Mouse (Mus musculus) neural tube, embryonic 11.5 days (tissue): Measurements from ENCODE around the gene Defb43. TPM values are rescaled to one million over a fixed set of nuclear protein-coding genes. Genes with fewer than 3 reads are reported as not detected.

Source experiments
- ATAC-seq: fragments of 200-750 bp; cut with Nextera tagmentation; 2 replicates; pipeline ENCODE4 v1.8.0; 2017; ENCODE audit warnings: moderate number of reproducible peaks, mild to moderate bottlenecking, moderate TSS enrichment, moderate library complexity; ENCODE audit not compliant: insufficient read depth, low FRiP score, low TSS enrichment
- DNase-seq: peaks from one replicate; pipeline ENCODE4 v3.0.0-alpha.2; 2015; ENCODE audit warnings: low spot score
- H3K27ac ChIP-seq: fragments of 300-500 bp; sonication (generic); 2 replicates; pipeline ENCODE4 v1.5.1; 2014; ENCODE audit warnings: low read depth, mild to moderate bottlenecking, low read length
- H3K27me3 ChIP-seq: fragments of 300-500 bp; sonication (generic); 2 replicates; pipeline ENCODE4 v1.6.1; 2014; ENCODE audit warnings: mild to moderate bottlenecking, low read length, mixed read lengths; ENCODE audit not compliant: control insufficient read depth, insufficient read depth
- H3K36me3 ChIP-seq: fragments of 300-500 bp; sonication (generic); 2 replicates; pipeline ENCODE4 v1.6.1; 2014; ENCODE audit warnings: mild to moderate bottlenecking, low read length, moderate library complexity, mixed read lengths; ENCODE audit not compliant: control insufficient read depth, insufficient read depth
- H3K4me1 ChIP-seq: fragments of 300-500 bp; sonication (generic); 2 replicates; pipeline ENCODE4 v1.6.1; 2014; ENCODE audit warnings: low read length, mixed read lengths; ENCODE audit not compliant: control insufficient read depth, insufficient read depth
- H3K4me2 ChIP-seq: fragments of 300-500 bp; sonication (generic); 2 replicates; pipeline ENCODE4 v1.6.1; 2014; ENCODE audit warnings: low read depth, mild to moderate bottlenecking, moderate library complexity
- H3K4me3 ChIP-seq: fragments of 300-500 bp; sonication (generic); 2 replicates; pipeline ENCODE4 v1.5.1; 2014; ENCODE audit warnings: low read depth, low read length
- H3K9ac ChIP-seq: fragments of 300-500 bp; sonication (generic); 2 replicates; pipeline ENCODE4 v1.6.1; 2014; ENCODE audit warnings: mild to moderate bottlenecking, low read length
- H3K9me3 ChIP-seq: fragments of 300-500 bp; sonication (generic); 2 replicates; pipeline ENCODE4 v1.6.1; 2016; ENCODE audit warnings: low read length; ENCODE audit not compliant: control insufficient read depth
- WGBS: fragments of 180-500 bp; shearing (Covaris S2); extraction: QIAGEN DNeasy Blood & Tissue Kit; methylation state at CpG from one replicate; pipeline ENCODE4 v1.1.7; 2014; 5-methylcytosine and 5-hydroxymethylcytosine counted together
- polyA plus RNA-seq: library from polyadenylated mRNA; unstranded; fragments of >200 nt; fragmentation: Nextera tagmentation; extraction: Ambion mirVana; gene quantifications from 2 replicates; pipeline ENCODE4 v1.2.1, GENCODE M21; 2014

The Defb43 gene
- polyA plus RNA-seq: not detected in 2 replicates

DNA sequence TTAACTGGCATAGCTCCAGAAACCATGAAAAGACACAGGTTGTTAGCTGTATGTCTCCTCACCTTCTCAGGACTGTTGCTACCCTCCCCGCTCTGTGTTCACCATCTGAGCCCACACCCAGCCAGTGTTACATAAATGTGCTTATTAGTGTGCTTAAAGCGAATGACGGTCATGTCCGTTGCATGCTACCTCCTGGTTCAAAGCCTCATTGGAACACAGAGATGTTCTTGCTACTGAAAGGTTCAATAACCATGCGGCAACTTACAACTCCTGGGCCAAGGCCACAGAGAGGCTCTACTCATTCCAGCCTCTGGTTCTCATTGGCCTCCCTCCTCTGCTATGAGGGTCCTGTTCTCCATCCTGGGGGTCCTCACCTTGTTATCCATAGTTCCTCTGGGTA, at the start of gene Defb43:
Gene Defb43 (plus strand): TSS at position 301 of the 400 bp plus-strand sequence.
- DNase-seq (no peak), ATAC-seq (no peak)
- WGBS: 96% methylated on average over 5 of the region's 5 CpGs

DNA sequence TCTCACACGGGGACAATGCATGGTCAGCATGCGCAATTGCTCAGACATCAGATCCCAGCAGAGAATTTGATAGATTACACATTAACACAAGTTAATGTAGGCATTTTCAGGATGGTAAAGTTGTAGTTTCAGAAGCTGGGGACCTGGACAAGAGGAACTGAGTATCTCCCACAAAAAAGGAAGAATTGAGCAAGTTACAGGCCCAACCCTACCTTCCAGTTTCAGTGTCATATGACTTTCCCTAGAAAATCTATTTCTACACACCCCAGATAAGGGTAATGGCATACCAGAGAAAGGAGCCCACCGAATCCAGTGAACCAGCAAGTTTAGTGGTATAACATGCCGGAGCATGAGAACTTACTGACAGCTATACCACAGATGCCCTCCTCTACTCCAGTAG, 47.9 kb upstream of the Defb43 start:
- H3K9ac ChIP-seq: no peak overlapping the region
- H3K4me2 ChIP-seq: no peak overlapping the region
- ATAC-seq (no peak), DNase-seq (no peak)
- no peaks in the 10 kb centered on the region for H3K27me3 ChIP-seq
- no peaks in the 10 kb centered on the region for H3K9me3 ChIP-seq
- H3K27ac ChIP-seq: no peak overlapping the region
- H3K36me3 ChIP-seq: no peaks in the 10 kb centered on the region
- H3K4me3 ChIP-seq: no peak overlapping the region
- 79% methylated on average over 4 of the region's 4 CpGs for WGBS
- H3K4me1 ChIP-seq: 0 out of 2 replicates have a peak, but pooled peaks cover 5% of the 10 kb centered on the region

More for the DNA sequence above, at the start of gene Defb43:
- no peaks in the 10 kb centered on the region for H3K36me3 ChIP-seq
- H3K4me1 ChIP-seq: no peaks in the 10 kb centered on the region
- no peak within 1 kb of the TSS for H3K27ac ChIP-seq
- H3K4me2 ChIP-seq: no peak within 1 kb of the TSS
- no peaks in the 10 kb centered on the region for H3K9me3 ChIP-seq
- no peak within 1 kb of the TSS for H3K4me3 ChIP-seq
- H3K27me3 ChIP-seq: no peaks in the 10 kb centered on the region
- no peak within 1 kb of the TSS for H3K9ac ChIP-seq

DNA sequence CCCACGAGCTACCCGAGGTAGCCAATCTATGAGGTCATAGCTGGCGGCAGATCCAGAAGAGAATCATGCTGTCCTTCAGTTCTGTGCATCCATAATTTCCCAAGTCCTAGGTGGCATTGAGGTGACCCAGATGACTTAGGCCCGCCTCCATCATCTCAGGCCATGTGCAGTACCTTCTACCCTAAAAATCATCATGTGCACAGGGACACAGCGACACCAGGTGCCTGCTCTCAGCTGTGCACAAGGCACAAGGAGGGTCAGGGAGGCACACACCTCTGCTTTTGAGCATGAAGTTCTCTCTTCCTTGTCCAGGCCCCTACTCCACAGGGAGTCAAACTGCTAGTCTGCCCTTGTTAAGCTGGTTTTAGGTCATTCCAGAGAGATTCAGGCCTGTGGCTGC, 46.2 kb upstream of the Defb43 start:
- ATAC-seq: no peak
- no peak for DNase-seq
- 0 out of 2 replicates have a peak, but pooled peaks cover 5% of the 10 kb centered on the region for H3K4me1 ChIP-seq
- no peaks in the 10 kb centered on the region for H3K36me3 ChIP-seq
- no peaks in the 10 kb centered on the region for H3K9me3 ChIP-seq
- no peak overlapping the region for H3K27ac ChIP-seq
- no peak overlapping the region for H3K4me2 ChIP-seq
- H3K9ac ChIP-seq: no peak overlapping the region
- no peak overlapping the region for H3K4me3 ChIP-seq
- 87% methylated on average over 5 of the region's 5 CpGs for WGBS
- H3K27me3 ChIP-seq: no peaks in the 10 kb centered on the region

DNA sequence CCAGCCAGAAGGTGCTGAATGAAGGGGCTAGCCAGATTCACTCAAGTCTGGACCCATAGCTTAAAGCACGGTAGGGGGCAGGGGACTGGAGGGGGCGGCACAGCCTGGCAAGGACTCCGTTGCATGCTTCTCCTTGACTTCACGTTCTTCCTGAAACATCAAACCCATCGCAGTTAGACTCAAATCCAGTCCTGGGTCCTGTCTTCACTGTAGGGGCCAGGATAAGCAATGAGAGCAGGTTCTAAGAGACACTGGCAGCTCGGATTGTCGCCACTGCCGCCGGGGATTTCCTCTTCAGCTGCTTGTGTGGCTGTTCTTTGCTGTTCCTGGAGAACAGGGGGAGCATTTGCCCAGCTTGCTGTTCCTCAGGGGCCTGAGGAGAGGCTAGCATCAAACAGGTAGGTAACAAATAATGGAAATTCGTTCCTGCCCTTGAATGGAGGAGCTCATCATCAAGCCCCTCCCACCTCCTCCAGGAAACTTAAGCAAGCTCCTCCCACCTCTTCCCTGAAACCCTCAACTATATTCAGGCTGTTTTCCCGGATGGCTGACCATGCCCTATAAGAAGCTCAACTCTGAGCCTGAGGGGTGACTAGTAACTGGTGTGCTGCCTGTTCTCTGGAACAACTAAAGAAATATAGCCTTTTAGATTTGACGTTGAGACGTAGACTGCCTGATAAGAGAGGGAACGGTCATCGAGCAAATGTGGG, 45.6 kb upstream of the Defb43 start:
- no peak overlapping the region for H3K9ac ChIP-seq

DNA sequence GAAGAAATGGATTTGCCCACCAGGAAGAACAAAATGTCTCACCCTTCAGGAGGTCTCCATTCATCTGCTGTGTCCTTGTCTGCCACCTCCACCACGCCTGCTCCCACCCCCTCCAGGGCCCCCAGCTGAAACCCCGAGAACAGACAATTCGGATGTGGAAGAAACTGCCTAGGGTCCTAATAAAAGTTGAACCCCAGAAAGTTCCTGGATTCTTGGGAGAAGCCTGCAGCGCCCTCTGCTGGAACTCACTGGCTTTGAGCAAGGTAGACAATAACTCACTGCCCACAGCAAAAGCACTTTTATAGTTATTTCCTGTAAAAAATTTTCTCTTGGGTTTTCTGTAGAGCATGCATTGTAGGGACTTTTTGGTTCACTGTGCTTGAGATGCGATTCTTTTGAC, 36.5 kb upstream of the Defb43 start:
- Histone ChIP-seq H3K4me2 (no peak overlapping the region), H3K27me3 (no peaks in the 10 kb centered on the region), H3K27ac (no peak overlapping the region), H3K4me3 (no peak overlapping the region), H3K9me3 (no peaks in the 10 kb centered on the region), H3K4me1 (no peaks in the 10 kb centered on the region), H3K9ac (no peak overlapping the region), H3K36me3 (no peaks in the 10 kb centered on the region)
- WGBS: 13% methylated on average over 5 of the region's 5 CpGs
- DNase-seq: peak; percentile 78
- no peak for ATAC-seq

More for the DNA sequence above, 45.6 kb upstream of the Defb43 start:
- WGBS: 23% methylated on average over 15 of the region's 15 CpGs
- Histone ChIP-seq H3K4me1 (0 out of 2 replicates have a peak, but pooled peaks cover 5% of the 10 kb centered on the region), H3K9me3 (no peaks in the 10 kb centered on the region), H3K4me2 (peak overlapping the region; percentile 35), H3K4me3 (peak overlapping the region; percentile 19), H3K27me3 (no peaks in the 10 kb centered on the region), H3K36me3 (no peaks in the 10 kb centered on the region), H3K27ac (no peak overlapping the region)
- ATAC-seq (no peak), DNase-seq (no peak)

DNA sequence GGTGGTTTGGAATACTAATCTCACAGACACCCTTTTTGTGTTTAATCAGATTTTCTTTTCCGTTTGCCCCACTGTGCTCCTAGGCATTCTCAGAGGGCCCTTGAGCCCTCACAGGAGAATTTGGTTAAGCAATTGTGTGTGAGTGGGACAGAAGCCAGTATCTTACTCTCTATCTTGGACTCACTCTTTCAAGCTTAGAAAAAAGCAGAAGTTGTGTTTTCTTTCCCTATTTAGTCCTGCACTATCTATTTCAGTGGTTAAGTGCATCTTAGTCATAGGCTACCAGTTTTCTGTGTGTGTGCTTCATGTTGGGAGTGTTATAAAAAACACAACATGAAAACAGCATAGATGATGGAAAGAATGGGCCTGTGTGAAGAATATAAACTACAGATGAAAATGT, 31.8 kb upstream of the Defb43 start:
- 86% methylated on average over 1 of the region's 1 CpGs for WGBS
- no peaks in the 10 kb centered on the region for H3K4me1 ChIP-seq
- DNase-seq: no peak
- H3K27me3 ChIP-seq: no peaks in the 10 kb centered on the region
- no peak overlapping the region for H3K9ac ChIP-seq
- H3K4me3 ChIP-seq: no peak overlapping the region
- no peaks in the 10 kb centered on the region for H3K36me3 ChIP-seq
- no peak for ATAC-seq
- no peak overlapping the region for H3K4me2 ChIP-seq
- H3K27ac ChIP-seq: no peak overlapping the region
- no peaks in the 10 kb centered on the region for H3K9me3 ChIP-seq

DNA sequence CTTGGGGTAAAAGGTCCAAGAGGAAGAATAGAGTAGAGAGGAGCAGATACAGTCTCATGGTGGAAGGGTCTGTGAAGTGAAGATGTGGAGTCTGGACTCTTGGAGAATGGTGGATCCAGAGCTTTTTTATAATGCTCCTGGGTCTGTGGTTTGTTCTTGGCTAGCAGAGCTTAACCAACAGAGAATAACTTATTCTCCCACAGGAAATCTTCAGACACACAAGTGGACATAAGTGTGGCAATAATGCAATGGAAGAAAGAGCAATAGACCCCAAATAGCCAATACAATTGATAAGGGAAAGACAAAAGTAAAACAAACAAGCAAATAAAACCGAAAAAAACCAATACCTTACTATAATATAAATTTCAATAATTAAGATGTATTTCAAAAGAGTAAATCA, 27.2 kb upstream of the Defb43 start, which contains the start of gene Defb48:
Gene Defb48 (minus strand): TSS at position 101 of the 400 bp plus-strand sequence.
- Histone ChIP-seq H3K9me3 (no peaks in the 10 kb centered on the region), H3K36me3 (no peaks in the 10 kb centered on the region), H3K9ac (no peak within 1 kb of the TSS), H3K27ac (no peak within 1 kb of the TSS), H3K4me3 (no peak within 1 kb of the TSS), H3K27me3 (no peaks in the 10 kb centered on the region), H3K4me1 (no peaks in the 10 kb centered on the region), H3K4me2 (no peak within 1 kb of the TSS)
- DNase-seq: no peak
- WGBS: 60% methylated on average over 1 of the region's 1 CpGs
- ATAC-seq: no peak

DNA sequence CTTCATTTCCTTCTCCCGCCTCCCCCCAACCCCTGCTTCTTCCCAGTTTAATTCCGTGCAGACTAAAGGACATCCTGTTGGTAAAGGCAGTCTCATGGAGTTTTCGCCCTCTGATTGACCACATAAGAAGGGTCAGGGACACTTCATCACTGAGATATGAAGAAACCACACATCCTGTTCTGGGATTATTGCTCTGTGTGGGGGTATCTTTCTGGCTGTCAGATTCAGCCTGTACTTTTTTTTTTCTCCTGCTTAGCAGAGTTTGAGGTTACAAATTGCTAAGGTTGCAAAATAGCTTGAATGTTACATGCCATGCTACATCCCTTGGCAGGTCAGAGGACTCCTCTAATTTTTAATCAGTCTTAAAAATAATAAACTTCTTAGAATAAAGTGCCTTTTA, 20.3 kb upstream of the Defb43 start:
- ATAC-seq (no peak), DNase-seq (no peak)
- Histone ChIP-seq H3K27ac (no peak overlapping the region), H3K4me3 (no peak overlapping the region), H3K9me3 (no peaks in the 10 kb centered on the region), H3K4me1 (no peaks in the 10 kb centered on the region), H3K36me3 (no peaks in the 10 kb centered on the region), H3K4me2 (no peak overlapping the region), H3K27me3 (no peaks in the 10 kb centered on the region), H3K9ac (no peak overlapping the region)
- 85% methylated on average over 3 of the region's 3 CpGs for WGBS

DNA sequence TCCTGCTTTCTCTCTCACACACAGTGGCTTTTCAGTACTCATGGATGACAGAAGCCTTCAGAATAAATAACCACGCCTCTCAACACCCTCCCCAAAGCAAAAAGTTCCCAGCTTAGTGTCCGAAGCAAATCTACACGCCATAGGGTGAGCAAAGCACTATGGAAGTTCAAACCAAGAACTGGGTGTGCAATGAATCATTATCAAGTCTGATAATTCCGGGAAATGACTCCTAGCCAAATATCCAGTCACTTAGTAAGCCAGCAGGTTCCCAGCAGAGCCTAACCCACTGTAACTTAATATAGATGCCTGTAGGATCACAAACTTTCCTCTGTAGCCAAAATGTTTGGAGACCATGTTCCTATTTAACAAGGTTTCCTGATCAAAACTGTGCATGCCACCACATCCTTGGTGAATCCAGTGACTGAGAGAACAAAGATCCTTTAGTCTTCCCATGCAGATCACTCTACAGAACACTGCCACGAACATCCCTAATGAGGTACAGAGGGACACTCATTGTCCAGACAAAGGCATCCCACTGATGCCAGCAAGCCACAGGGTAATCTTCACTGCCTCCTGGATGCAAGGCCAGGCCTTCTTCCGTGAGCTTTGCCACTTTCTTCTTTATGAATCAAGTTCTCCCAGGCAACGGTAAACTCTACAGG, 19.6 kb upstream of the Defb43 start:
- Histone ChIP-seq H3K4me3 (no peak overlapping the region), H3K9me3 (no peaks in the 10 kb centered on the region), H3K4me2 (no peak overlapping the region), H3K27me3 (no peaks in the 10 kb centered on the region), H3K4me1 (no peaks in the 10 kb centered on the region), H3K9ac (no peak overlapping the region), H3K27ac (no peak overlapping the region), H3K36me3 (no peaks in the 10 kb centered on the region)
- ATAC-seq (no peak), DNase-seq (no peak)
- WGBS: 78% methylated on average over 7 of the region's 7 CpGs
